Mouse (Mus musculus) frontal cortex, adult (tissue): ENCODE data around the gene Pigb.

Experiments
- ATAC-seq: cut with Nextera tagmentation; 2 replicates; pipeline ENCODE4 v1.9.2; 2017; ENCODE audit warnings: mild to moderate bottlenecking, moderate library complexity, mixed read lengths; ENCODE audit not compliant: low TSS enrichment

The Pigb gene

GRCm38 (mm10) chr9:72992576-72992975 lies 47.6 kb downstream of the Pigb start:
- ATAC-seq: peak; percentile 38; the same call in 1 of the 2 replicates

- ATAC-seq: no peak
Measured at GRCm38 (mm10) chr9:72991420-72991819, 48.8 kb downstream of the Pigb start.

- ATAC-seq: no peak
Measured at GRCm38 (mm10) chr9:72988706-72989105, 51.5 kb downstream of the Pigb start.

GRCm38 (mm10) chr9:72987703-72988102 lies 52.5 kb downstream of the Pigb start:
- no peak for ATAC-seq

- ATAC-seq: peak; percentile 99
Measured at GRCm38 (mm10) chr9:72985250-72986220, 54.6 kb downstream of the Pigb start, which contains the start of the genes Ccpg1os and Ccpg1. Gene Ccpg1os (minus strand): TSS chr9:72985382. Gene Ccpg1 (plus strand): TSS chr9:72985429.

- ATAC-seq: no peak
Measured at GRCm38 (mm10) chr9:72983066-72983465, 57.1 kb downstream of the Pigb start.

GRCm38 (mm10) chr9:72975242-72975641 lies 64.9 kb downstream of the Pigb start:
- no peak for ATAC-seq

- no peak for ATAC-seq
Measured at GRCm38 (mm10) chr9:72974734-72975133, 65.4 kb downstream of the Pigb start.

- no peak for ATAC-seq
Measured at GRCm38 (mm10) chr9:72972984-72973383, 67.2 kb downstream of the Pigb start.

GRCm38 (mm10) chr9:72972435-72972834 lies 67.7 kb downstream of the Pigb start:
- ATAC-seq: no peak

GRCm38 (mm10) chr9:72969874-72970273 lies 70.3 kb downstream of the Pigb start:
- no peak for ATAC-seq

- ATAC-seq: peak; percentile 95
Measured at GRCm38 (mm10) chr9:72968349-72969061, 71.7 kb downstream of the Pigb start.

- ATAC-seq: no peak
Measured at GRCm38 (mm10) chr9:72961959-72962358, 78.2 kb downstream of the Pigb start.

- no peak for ATAC-seq
Measured at GRCm38 (mm10) chr9:72961346-72961745, 78.8 kb downstream of the Pigb start.

GRCm38 (mm10) chr9:72958521-72959450 lies 81.4 kb downstream of the Pigb start, which contains the start of the genes Dyx1c1 and Gm44503:
Gene Dyx1c1 (plus strand): TSS chr9:72958785.
Gene Gm44503 (plus strand): TSS chr9:72958852.
- ATAC-seq: peak; percentile 93
